Mouse (Mus musculus) hindbrain, embryonic 11.5 days (tissue): ENCODE measurements around the gene Lrrc1. TPM values are rescaled to one million over a fixed set of nuclear protein-coding genes. Genes with fewer than 3 reads are reported as not detected.

Source experiments
- ATAC-seq: fragments of 200-750 bp; cut with Nextera tagmentation; 2 replicates; pipeline ENCODE4 v1.8.0; 2017; ENCODE audit warnings: mild to moderate bottlenecking, moderate TSS enrichment, moderate library complexity; ENCODE audit not compliant: low FRiP score
- DNase-seq: peaks from one replicate; pipeline ENCODE4 v3.0.0-alpha.2; 2015; ENCODE audit warnings: low spot score
- H3K27ac ChIP-seq: fragments of 300-500 bp; sonication (generic); 2 replicates; pipeline ENCODE4 v1.5.1; 2014; ENCODE audit warnings: mild to moderate bottlenecking, low read depth, low read length
- H3K27me3 ChIP-seq: fragments of 300-500 bp; sonication (generic); 2 replicates; pipeline ENCODE4 v1.6.1; 2014; ENCODE audit warnings: mild to moderate bottlenecking, low read length, moderate library complexity, mixed read lengths; ENCODE audit not compliant: control insufficient read depth, insufficient read depth
- H3K36me3 ChIP-seq: fragments of 300-500 bp; sonication (generic); 2 replicates; pipeline ENCODE4 v1.6.1; 2014; ENCODE audit warnings: mild to moderate bottlenecking, low read length, moderate library complexity, mixed read lengths; ENCODE audit not compliant: control insufficient read depth, insufficient read depth
- H3K4me1 ChIP-seq: fragments of 300-500 bp; sonication (generic); replicated peaks from 2 replicates; pipeline ENCODE4 v1.6.1; 2014; ENCODE audit warnings: low read length, mixed read lengths; ENCODE audit not compliant: control insufficient read depth, insufficient read depth
- H3K4me2 ChIP-seq: fragments of 300-500 bp; sonication (generic); replicated peaks from 2 replicates; pipeline ENCODE4 v1.6.1; 2014; ENCODE audit warnings: mild to moderate bottlenecking, low read depth, low read length
- H3K4me3 ChIP-seq: fragments of 300-500 bp; sonication (generic); 2 replicates; pipeline ENCODE4 v1.5.1; 2014; ENCODE audit warnings: low read depth, low read length
- H3K9ac ChIP-seq: fragments of 300-500 bp; sonication (generic); 2 replicates; pipeline ENCODE4 v1.6.1; 2014; ENCODE audit warnings: low read depth, low read length
- H3K9me3 ChIP-seq: fragments of 300-500 bp; sonication (generic); 2 replicates; pipeline ENCODE4 v1.6.1; 2016; ENCODE audit warnings: low read length; ENCODE audit not compliant: control insufficient read depth
- WGBS: fragments of 180-500 bp; shearing (Covaris S2); extraction: QIAGEN DNeasy Blood & Tissue Kit; methylation state at CpG from one replicate; pipeline ENCODE4 v1.1.7; 2014; 5-methylcytosine and 5-hydroxymethylcytosine counted together
- polyA plus RNA-seq: library from polyadenylated mRNA; unstranded; fragments of >200 nt; fragmentation: Nextera tagmentation; extraction: Ambion mirVana; gene quantifications from 2 replicates; pipeline ENCODE4 v1.2.1, GENCODE M21; 2014

Gene Lrrc1
- polyA plus RNA-seq, 1 experiment from 2014 or later: 10.2 TPM

DNA sequence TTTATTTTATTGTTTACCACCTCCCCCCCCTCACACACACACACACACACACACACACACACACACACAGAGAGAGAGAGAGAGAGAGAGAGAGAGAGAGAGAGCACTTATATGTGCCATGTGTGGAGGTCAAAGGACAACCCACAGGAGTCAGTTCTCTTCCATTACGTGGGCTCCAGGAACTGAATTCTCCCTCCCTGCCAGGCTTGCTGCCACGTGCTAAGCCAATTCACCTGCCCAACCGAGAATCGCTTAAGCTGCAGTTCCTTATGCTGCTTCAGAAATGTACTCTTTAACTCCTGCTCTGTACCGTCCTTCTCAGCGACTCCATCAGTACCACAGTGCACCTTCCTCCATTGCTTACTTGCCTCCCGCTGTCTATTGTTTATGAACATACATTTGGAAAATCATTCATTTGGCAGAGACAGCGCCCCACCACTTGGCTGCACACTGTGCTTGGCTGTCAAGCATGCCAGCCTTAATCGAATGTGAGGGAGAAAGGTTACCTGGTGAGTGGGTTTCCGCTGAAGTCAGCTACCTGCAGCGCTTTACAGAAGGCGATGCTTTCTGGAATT lies 72.9 kb downstream of the Lrrc1 start:
- H3K9ac ChIP-seq: no peak overlapping the region
- H3K4me3 ChIP-seq: no peak overlapping the region
- ATAC-seq (no peak), DNase-seq (no peak)
- H3K36me3 ChIP-seq: no peaks in the 10 kb centered on the region
- no peak overlapping the region for H3K27ac ChIP-seq
- 85% methylated on average over 12 of the region's 12 CpGs for WGBS
- H3K27me3 ChIP-seq: no peaks in the 10 kb centered on the region
- H3K4me2 ChIP-seq: no peak overlapping the region
- H3K4me1 ChIP-seq: no peaks in the 10 kb centered on the region
- no peaks in the 10 kb centered on the region for H3K9me3 ChIP-seq

DNA sequence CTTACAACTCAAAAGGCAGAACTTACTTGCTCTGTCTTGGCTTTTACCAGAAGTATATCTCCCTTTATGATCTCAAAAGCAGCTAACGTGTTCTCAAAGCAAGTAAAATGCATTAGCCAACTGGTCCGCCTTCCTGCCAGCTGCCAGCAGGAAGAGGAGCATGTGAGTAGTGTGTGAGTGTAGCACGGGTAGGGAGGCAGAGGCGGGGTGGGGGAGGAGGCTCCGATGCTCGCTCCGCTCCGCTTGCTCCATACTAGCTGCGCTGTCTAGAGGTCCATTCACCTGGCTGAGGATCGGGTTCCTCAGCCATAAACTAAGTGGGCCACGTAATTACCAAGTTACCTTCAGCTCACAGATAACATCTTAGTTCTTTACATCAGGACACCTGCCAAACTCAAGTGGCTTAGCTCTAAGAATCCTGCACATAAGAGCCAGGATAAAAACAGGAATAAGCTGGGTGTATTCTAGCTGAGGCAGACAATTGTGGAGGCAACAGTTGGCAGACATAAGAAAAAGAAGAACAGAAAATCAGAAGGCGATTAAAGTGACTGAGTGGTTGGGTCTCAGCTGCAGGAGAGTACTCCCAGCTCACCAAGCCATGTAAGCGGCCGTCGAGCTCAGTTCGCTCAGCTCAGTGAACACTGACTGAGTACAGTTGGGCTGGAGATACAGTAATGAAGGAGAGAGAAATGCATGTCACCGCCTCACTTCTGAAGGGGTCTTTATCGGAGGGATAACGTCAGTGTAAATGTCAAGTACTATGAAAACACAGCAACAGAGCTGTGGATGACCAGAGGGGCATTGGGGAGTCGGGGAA lies 74.7 kb downstream of the Lrrc1 start:
- WGBS: 78% methylated on average over 20 of the region's 20 CpGs
- ATAC-seq (peak; percentile 79), DNase-seq (no peak)
- H3K27ac ChIP-seq: no peak overlapping the region
- no peak overlapping the region for H3K4me2 ChIP-seq
- H3K36me3 ChIP-seq: no peaks in the 10 kb centered on the region
- H3K9ac ChIP-seq: no peak overlapping the region
- H3K27me3 ChIP-seq: no peaks in the 10 kb centered on the region
- no peak overlapping the region for H3K4me3 ChIP-seq
- H3K4me1 ChIP-seq: no peaks in the 10 kb centered on the region
- no peaks in the 10 kb centered on the region for H3K9me3 ChIP-seq

DNA sequence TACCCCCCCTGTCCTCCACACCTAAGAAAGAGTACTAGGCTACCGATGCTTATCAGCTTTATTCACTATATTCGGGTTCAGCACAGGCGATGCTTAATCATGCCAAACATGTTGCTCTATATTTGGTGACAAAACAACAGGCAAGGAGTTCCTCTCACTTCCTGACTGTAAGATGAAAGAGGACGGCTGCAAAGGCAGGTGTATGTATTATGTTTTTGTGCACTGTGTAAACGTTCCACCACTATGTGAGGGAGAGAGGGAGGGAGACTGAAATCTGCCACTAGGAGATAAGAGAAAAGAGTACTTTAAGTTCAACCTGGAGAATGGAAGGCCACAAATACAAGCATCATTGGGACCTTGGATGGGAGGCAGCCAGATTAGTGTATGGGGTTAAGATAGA lies 77.7 kb downstream of the Lrrc1 start:
- 86% methylated on average over 5 of the region's 5 CpGs for WGBS
- no peaks in the 10 kb centered on the region for H3K4me1 ChIP-seq
- H3K9ac ChIP-seq: no peak overlapping the region
- no peak overlapping the region for H3K27ac ChIP-seq
- H3K4me3 ChIP-seq: no peak overlapping the region
- H3K4me2 ChIP-seq: no peak overlapping the region
- ATAC-seq (no peak), DNase-seq (no peak)
- H3K27me3 ChIP-seq: no peaks in the 10 kb centered on the region
- no peaks in the 10 kb centered on the region for H3K9me3 ChIP-seq
- H3K36me3 ChIP-seq: no peaks in the 10 kb centered on the region

DNA sequence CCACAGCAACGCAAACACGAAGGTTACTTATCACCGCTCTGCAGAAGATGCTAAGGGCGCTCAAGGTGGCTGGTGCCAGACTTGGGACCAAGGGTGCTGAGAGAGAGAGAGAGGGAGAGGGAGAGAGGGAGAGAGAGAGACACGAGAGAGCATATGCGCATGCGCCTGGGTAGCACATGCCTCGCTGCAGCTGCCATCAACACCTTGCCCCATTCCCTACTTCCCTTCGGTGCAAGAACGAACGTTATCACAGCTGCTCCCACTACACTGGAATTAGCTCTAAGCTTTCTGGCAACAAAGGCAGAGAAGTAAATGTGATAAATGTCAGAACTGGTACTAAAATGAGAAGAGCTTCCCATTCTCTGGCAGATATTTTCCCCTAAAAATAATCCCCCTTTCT lies 79.3 kb downstream of the Lrrc1 start:
- ATAC-seq: no peak
- 82% methylated on average over 11 of the region's 11 CpGs for WGBS

DNA sequence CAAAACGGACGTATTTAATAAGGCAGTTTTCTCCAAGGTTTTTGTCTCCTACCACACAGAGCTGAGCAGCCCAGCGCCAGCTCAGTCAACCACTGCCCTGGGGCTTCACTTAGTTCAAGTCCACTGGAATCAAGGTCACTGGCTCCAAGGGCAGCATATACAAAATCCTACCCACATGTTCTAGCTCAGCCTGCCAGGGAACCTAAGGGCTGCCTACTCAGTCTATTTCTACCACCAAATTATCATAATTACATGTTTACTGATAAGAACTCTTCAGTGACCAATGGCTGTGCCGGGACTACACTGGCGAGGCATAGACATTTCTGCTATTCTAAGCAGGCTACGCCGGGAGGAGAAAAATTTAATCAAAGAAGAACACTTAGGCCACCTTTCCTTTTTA lies 80.8 kb downstream of the Lrrc1 start:
- Histone ChIP-seq H3K4me2 (no peak overlapping the region), H3K4me1 (no peaks in the 10 kb centered on the region), H3K9me3 (no peaks in the 10 kb centered on the region), H3K27me3 (no peaks in the 10 kb centered on the region), H3K36me3 (no peaks in the 10 kb centered on the region), H3K27ac (no peak overlapping the region), H3K9ac (no peak overlapping the region), H3K4me3 (no peak overlapping the region)
- ATAC-seq (no peak; the same call in 1 of the 2 replicates), DNase-seq (no peak)
- WGBS: 90% methylated on average over 7 of the region's 7 CpGs

More for the DNA sequence above, 79.3 kb downstream of the Lrrc1 start:
- H3K36me3 ChIP-seq: no peaks in the 10 kb centered on the region
- no peak overlapping the region for H3K27ac ChIP-seq
- no peak overlapping the region for H3K9ac ChIP-seq
- no peak overlapping the region for H3K4me3 ChIP-seq
- DNase-seq: no peak
- H3K4me2 ChIP-seq: no peak overlapping the region
- H3K9me3 ChIP-seq: no peaks in the 10 kb centered on the region
- no peaks in the 10 kb centered on the region for H3K4me1 ChIP-seq
- H3K27me3 ChIP-seq: no peaks in the 10 kb centered on the region

DNA sequence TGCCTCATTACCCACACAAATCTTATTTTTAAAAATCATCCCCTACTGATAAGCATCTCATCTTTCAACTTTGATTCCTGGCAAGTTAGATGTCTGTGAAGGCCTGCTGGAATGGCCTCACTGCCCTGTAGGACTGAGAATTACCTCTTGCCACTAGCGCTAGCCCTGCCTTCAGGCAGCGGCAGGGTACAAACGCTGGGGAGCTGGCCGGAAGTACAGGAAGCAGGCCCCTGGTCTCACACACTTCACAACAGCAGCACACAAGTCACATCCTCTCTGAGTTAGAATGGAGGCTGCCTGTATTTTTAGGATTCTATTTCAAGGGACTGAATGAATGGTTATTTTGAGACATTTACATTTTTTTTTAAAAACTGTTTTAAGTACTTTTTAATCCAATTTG lies 81.5 kb downstream of the Lrrc1 start:
- H3K27me3 ChIP-seq: no peaks in the 10 kb centered on the region
- no peak overlapping the region for H3K27ac ChIP-seq
- no peaks in the 10 kb centered on the region for H3K36me3 ChIP-seq
- DNase-seq (no peak), ATAC-seq (no peak)
- H3K4me2 ChIP-seq: no peak overlapping the region
- no peak overlapping the region for H3K9ac ChIP-seq
- H3K4me3 ChIP-seq: no peak overlapping the region
- WGBS: 66% methylated on average over 4 of the region's 4 CpGs
- no peaks in the 10 kb centered on the region for H3K9me3 ChIP-seq
- no peaks in the 10 kb centered on the region for H3K4me1 ChIP-seq

DNA sequence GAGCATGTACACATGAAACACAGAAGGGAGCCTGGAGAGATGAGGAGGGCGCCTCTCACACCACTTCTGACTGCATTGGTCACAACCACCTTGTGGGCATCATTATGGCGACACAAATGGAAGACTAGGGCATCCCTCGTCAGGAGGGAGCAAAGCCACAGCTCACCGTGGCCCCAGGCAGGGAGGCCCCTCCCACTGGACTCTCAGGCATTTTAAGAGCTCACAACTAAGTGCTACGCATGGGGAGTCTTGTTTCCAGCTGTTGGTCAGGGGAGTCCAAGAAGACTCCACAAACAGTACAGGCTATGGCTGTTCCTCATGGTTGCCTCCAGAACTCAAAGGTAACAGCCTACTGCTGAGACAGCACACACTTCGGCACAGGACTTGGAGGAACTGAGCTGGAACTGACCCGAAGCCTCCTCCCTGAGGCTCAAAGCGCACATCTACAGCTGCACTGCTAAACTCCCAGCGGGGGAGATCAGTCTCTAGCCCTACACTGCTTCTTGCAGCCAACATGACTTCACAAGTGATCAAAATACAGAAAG lies 83.2 kb downstream of the Lrrc1 start:
- WGBS: 76% methylated on average over 9 of the region's 9 CpGs
- Histone ChIP-seq H3K9ac (no peak overlapping the region), H3K4me1 (no peaks in the 10 kb centered on the region), H3K27ac (no peak overlapping the region), H3K27me3 (no peaks in the 10 kb centered on the region), H3K36me3 (no peaks in the 10 kb centered on the region), H3K4me3 (no peak overlapping the region), H3K9me3 (no peaks in the 10 kb centered on the region), H3K4me2 (no peak overlapping the region)
- DNase-seq (no peak), ATAC-seq (no peak)

DNA sequence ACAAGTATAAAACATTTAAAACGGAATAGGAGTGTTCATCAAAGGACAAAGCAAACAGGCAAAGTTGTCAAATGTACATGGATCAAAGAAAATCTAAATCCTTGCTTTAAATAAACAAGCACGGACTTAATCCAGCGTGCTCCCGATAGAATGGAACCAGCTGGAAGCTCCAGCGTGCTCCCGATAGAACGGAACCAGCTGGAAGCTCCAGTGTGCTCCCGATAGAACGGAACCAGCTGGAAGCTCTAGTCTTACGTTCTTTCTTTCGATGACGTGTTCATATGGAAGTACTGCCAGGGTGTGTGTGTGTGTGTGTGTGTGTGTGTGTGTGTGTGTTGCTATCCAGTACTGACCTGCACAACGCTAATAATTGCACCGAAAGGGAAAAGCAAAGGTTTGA lies 84.3 kb downstream of the Lrrc1 start:
- no peak overlapping the region for H3K9ac ChIP-seq
- WGBS: 93% methylated on average over 14 of the region's 14 CpGs
- no peak overlapping the region for H3K4me2 ChIP-seq
- H3K4me3 ChIP-seq: no peak overlapping the region
- H3K27ac ChIP-seq: no peak overlapping the region
- ATAC-seq (no peak), DNase-seq (no peak)
- no peaks in the 10 kb centered on the region for H3K9me3 ChIP-seq
- no peaks in the 10 kb centered on the region for H3K27me3 ChIP-seq
- H3K36me3 ChIP-seq: no peaks in the 10 kb centered on the region
- no peaks in the 10 kb centered on the region for H3K4me1 ChIP-seq

DNA sequence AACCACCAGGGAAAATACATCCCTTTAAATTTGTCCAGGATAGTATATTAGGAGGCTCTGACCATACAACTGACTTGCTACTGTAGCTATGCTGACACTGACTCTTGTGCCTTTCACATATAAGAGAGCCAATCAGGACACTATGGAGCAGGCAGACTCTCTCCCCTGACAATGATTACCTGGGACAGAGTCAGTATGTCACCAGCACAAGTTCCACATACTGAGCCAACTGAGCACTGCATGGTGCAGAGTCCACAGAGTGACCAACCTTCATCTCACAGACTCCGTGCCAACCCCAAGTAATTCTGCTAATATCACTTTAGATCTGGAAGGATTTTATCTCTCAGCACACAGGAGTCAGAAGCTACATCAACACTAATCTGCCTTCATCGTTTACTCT lies 85.3 kb downstream of the Lrrc1 start:
- H3K36me3 ChIP-seq: no peaks in the 10 kb centered on the region

More for the DNA sequence above, 85.3 kb downstream of the Lrrc1 start:
- Histone ChIP-seq H3K4me2 (no peak overlapping the region), H3K4me1 (no peaks in the 10 kb centered on the region), H3K27me3 (no peaks in the 10 kb centered on the region), H3K27ac (no peak overlapping the region), H3K4me3 (no peak overlapping the region), H3K9ac (no peak overlapping the region), H3K9me3 (no peaks in the 10 kb centered on the region)
- no peak for ATAC-seq
- DNase-seq: no peak
- WGBS: 91% methylated on average over 2 of the region's 2 CpGs
